Mouse (Mus musculus): Measurements from ENCODE around the gene Abcc10. TPM values are rescaled to one million over a fixed set of nuclear protein-coding genes. Genes with fewer than 3 reads are reported as not detected.

Abcc10 gene
- total RNA-seq (2021): 1 to 10 TPM; 9.3 to 9.6 TPM
- long read RNA-seq, partial matches to known transcripts: 3 of 7 reads
- long read RNA-seq, other reads (novel, unspliced or antisense): 1 of 7 reads

- DNase-seq (ENCODE audit: low spot score in 2 of 2): peak; percentile 91 to 94
Measured at GRCm38 (mm10) chr17:46327906-46328534, at the start of gene Abcc10. Gene Abcc10 (minus strand): TSS chr17:46328352.

GRCm38 (mm10) chr17:46371783-46372182 is 43.6 kb upstream of the Abcc10 start:
- no peak for DNase-seq (ENCODE audit: low spot score in 2 of 2)

- DNase-seq (ENCODE audit: low spot score in 2 of 2): no peak
Measured at GRCm38 (mm10) chr17:46351026-46351700, 23.0 kb upstream of the Abcc10 start.

GRCm38 (mm10) chr17:46341208-46341607 is 13.1 kb upstream of the Abcc10 start:
- no peak for DNase-seq (ENCODE audit: low spot score in 2 of 2)

GRCm38 (mm10) chr17:46336475-46336874 is 8.3 kb upstream of the Abcc10 start:
- DNase-seq (ENCODE audit: low spot score in 2 of 2): no peak

- DNase-seq (ENCODE audit: low spot score in 2 of 2): no peak
Measured at GRCm38 (mm10) chr17:46328723-46329122, 571 bp upstream of the Abcc10 start.

GRCm38 (mm10) chr17:46327413-46327905 is 693 bp downstream of the Abcc10 start:
- no peak for DNase-seq (ENCODE audit: low spot score in 2 of 2)

- no peak for DNase-seq (ENCODE audit: low spot score in 2 of 2)
Measured at GRCm38 (mm10) chr17:46322046-46322823, 5.9 kb downstream of the Abcc10 start.

GRCm38 (mm10) chr17:46320492-46320891 is 7.7 kb downstream of the Abcc10 start:
- DNase-seq (ENCODE audit: low spot score in 2 of 2): no peak

GRCm38 (mm10) chr17:46315813-46316212 is 12.3 kb downstream of the Abcc10 start:
- DNase-seq (ENCODE audit: low spot score in 2 of 2): no peak

- no peak for DNase-seq (ENCODE audit: low spot score in 2 of 2)
Measured at GRCm38 (mm10) chr17:46313135-46313715, 14.9 kb downstream of the Abcc10 start.

GRCm38 (mm10) chr17:46310515-46310914 is 17.6 kb downstream of the Abcc10 start:
- no peak for DNase-seq (ENCODE audit: low spot score in 2 of 2)

GRCm38 (mm10) chr17:46309835-46310234 is 18.3 kb downstream of the Abcc10 start:
- no peak for DNase-seq (ENCODE audit: low spot score in 2 of 2)

- no peak for DNase-seq (ENCODE audit: low spot score in 2 of 2)
Measured at GRCm38 (mm10) chr17:46306956-46307355, 21.2 kb downstream of the Abcc10 start.

- no peak for DNase-seq (ENCODE audit: low spot score in 2 of 2)
Measured at GRCm38 (mm10) chr17:46304184-46304583, 24.0 kb downstream of the Abcc10 start.

GRCm38 (mm10) chr17:46301892-46302291 is 26.3 kb downstream of the Abcc10 start:
- no peak for DNase-seq (ENCODE audit: low spot score in 2 of 2)

GRCm38 (mm10) chr17:46298220-46298913 is 29.8 kb downstream of the Abcc10 start:
- DNase-seq (ENCODE audit: low spot score in 2 of 2): peak; percentile 86 to 88

GRCm38 (mm10) chr17:46297364-46298219 is 30.6 kb downstream of the Abcc10 start, which contains the start of gene Dlk2:
Gene Dlk2 (plus strand): TSS chr17:46297421.
- DNase-seq (ENCODE audit: low spot score in 2 of 2): peak; percentile 41 to 60

- DNase-seq (ENCODE audit: low spot score in 2 of 2): no peak
Measured at GRCm38 (mm10) chr17:46297028-46297363, 31.2 kb downstream of the Abcc10 start.

GRCm38 (mm10) chr17:46296601-46297000 is 31.6 kb downstream of the Abcc10 start:
- DNase-seq (ENCODE audit: low spot score in 2 of 2): no peak

All from layer of hippocampus, postnatal 10 days (tissue).